Mouse (Mus musculus): ENCODE data around the gene Igsf9b. TPM values are rescaled to one million over a fixed set of nuclear protein-coding genes. Genes with fewer than 3 reads are reported as not detected.
A peak's percentile ranks its signal among the peaks of the same experiment; 100 is the strongest.

Igsf9b gene
- polyA plus RNA-seq, 1 experiment from 2014 or later: 9.9 TPM

- Histone ChIP-seq H3K27me3 (peaks cover 36% of the 10 kb centered on the region), H3K9ac (peak overlapping the region; percentile 63), H3K4me3 (replicated peaks) (peak overlapping the region; percentile 72), H3K36me3 (replicated peaks) (no peaks in the 10 kb centered on the region), H3K27ac (peak overlapping the region; percentile 66; the same call in 1 of the 2 replicates), H3K9me3 (no peaks in the 10 kb centered on the region), H3K4me2 (peak overlapping the region; percentile 84), H3K4me1 (peaks cover 57% of the 10 kb centered on the region)
- under 1% methylated on average over 68 of the region's 68 CpGs for WGBS
- ATAC-seq (ENCODE audit: low FRiP score): peak; percentile 18; the same call in 1 of the 2 replicates
These were observed 533 bp downstream of the Igsf9b start for GRCm38 (mm10) chr9:27299286-27300187.

- H3K27ac ChIP-seq: no peak overlapping the region
- peaks cover 61% of the 10 kb centered on the region for H3K4me1 ChIP-seq
- peak overlapping the region; percentile 84 for H3K4me2 ChIP-seq
- peaks cover 32% of the 10 kb centered on the region for H3K27me3 ChIP-seq
- H3K4me3 ChIP-seq (replicated peaks): peak overlapping the region; percentile 72
- H3K9ac ChIP-seq: peak overlapping the region; percentile 63
- H3K36me3 ChIP-seq (replicated peaks): no peaks in the 10 kb centered on the region
- WGBS: under 1% methylated on average over 32 of the region's 32 CpGs
- no peaks in the 10 kb centered on the region for H3K9me3 ChIP-seq
- no peak for ATAC-seq (ENCODE audit: low FRiP score)
These were observed 1.2 kb downstream of the Igsf9b start for GRCm38 (mm10) chr9:27300188-27300691.

- Histone ChIP-seq H3K9ac (peak overlapping the region; percentile 63), H3K9me3 (no peaks in the 10 kb centered on the region), H3K36me3 (replicated peaks) (no peaks in the 10 kb centered on the region), H3K4me1 (peaks cover 65% of the 10 kb centered on the region), H3K4me3 (replicated peaks) (peak overlapping the region; percentile 72), H3K27ac (no peak overlapping the region), H3K4me2 (peak overlapping the region; percentile 84), H3K27me3 (peaks cover 28% of the 10 kb centered on the region)
- 13% methylated on average over 4 of the region's 4 CpGs for WGBS
- no peak for ATAC-seq (ENCODE audit: low FRiP score)
These were observed 1.7 kb downstream of the Igsf9b start for GRCm38 (mm10) chr9:27300698-27301097.

GRCm38 (mm10) chr9:27301486-27301885 is 2.5 kb downstream of the Igsf9b start:
- Histone ChIP-seq H3K27me3 (peaks cover 26% of the 10 kb centered on the region), H3K9me3 (no peaks in the 10 kb centered on the region), H3K4me2 (peak overlapping the region; percentile 84), H3K27ac (no peak overlapping the region), H3K4me3 (replicated peaks) (no peak overlapping the region), H3K9ac (no peak overlapping the region), H3K4me1 (peaks cover 73% of the 10 kb centered on the region), H3K36me3 (replicated peaks) (no peaks in the 10 kb centered on the region)
- ATAC-seq (ENCODE audit: low FRiP score): no peak
- WGBS: 58% methylated on average over 5 of the region's 5 CpGs

- no peaks in the 10 kb centered on the region for H3K9me3 ChIP-seq
- H3K27me3 ChIP-seq: peaks cover 20% of the 10 kb centered on the region; the same call in 1 of the 2 replicates
- H3K4me1 ChIP-seq: peaks cover 81% of the 10 kb centered on the region
- H3K27ac ChIP-seq: no peak overlapping the region
- no peaks in the 10 kb centered on the region for H3K36me3 ChIP-seq (replicated peaks)
- H3K4me3 ChIP-seq (replicated peaks): no peak overlapping the region
- WGBS: 67% methylated on average over 5 of the region's 5 CpGs
- no peak overlapping the region for H3K9ac ChIP-seq
- no peak for ATAC-seq (ENCODE audit: low FRiP score)
- no peak overlapping the region for H3K4me2 ChIP-seq
These were observed 3.3 kb downstream of the Igsf9b start for GRCm38 (mm10) chr9:27302291-27302690.

GRCm38 (mm10) chr9:27303571-27304484 is 4.8 kb downstream of the Igsf9b start:
- ATAC-seq (ENCODE audit: low FRiP score): no peak
- Histone ChIP-seq H3K4me3 (replicated peaks) (no peak overlapping the region), H3K36me3 (replicated peaks) (no peaks in the 10 kb centered on the region), H3K4me2 (no peak overlapping the region), H3K4me1 (peaks cover 88% of the 10 kb centered on the region), H3K27me3 (peaks cover 12% of the 10 kb centered on the region; the same call in 1 of the 2 replicates), H3K27ac (0 out of 2 replicates have a peak overlapping the region, but pooled peaks have one; percentile 26), H3K9me3 (no peaks in the 10 kb centered on the region), H3K9ac (no peak overlapping the region)
- 69% methylated on average over 17 of the region's 17 CpGs for WGBS

- H3K4me3 ChIP-seq (replicated peaks): no peak overlapping the region
- H3K4me1 ChIP-seq: peaks cover 91% of the 10 kb centered on the region
- WGBS: 76% methylated on average over 5 of the region's 5 CpGs
- H3K27ac ChIP-seq: no peak overlapping the region
- peaks cover 12% of the 10 kb centered on the region; the same call in 1 of the 2 replicates for H3K27me3 ChIP-seq
- H3K9me3 ChIP-seq: no peaks in the 10 kb centered on the region
- H3K4me2 ChIP-seq: no peak overlapping the region
- no peak for ATAC-seq (ENCODE audit: low FRiP score)
- no peaks in the 10 kb centered on the region for H3K36me3 ChIP-seq (replicated peaks)
- H3K9ac ChIP-seq: no peak overlapping the region
These were observed 5.6 kb downstream of the Igsf9b start for GRCm38 (mm10) chr9:27304485-27305102.

- no peak overlapping the region for H3K4me2 ChIP-seq
- WGBS: 57% methylated on average over 3 of the region's 3 CpGs
- no peak overlapping the region for H3K9ac ChIP-seq
- H3K4me1 ChIP-seq: peaks cover 82% of the 10 kb centered on the region
- H3K27ac ChIP-seq: no peak overlapping the region
- no peaks in the 10 kb centered on the region for H3K9me3 ChIP-seq
- no peak overlapping the region for H3K4me3 ChIP-seq (replicated peaks)
- 0 out of 2 replicates have a peak, but pooled peaks cover 4% of the 10 kb centered on the region for H3K36me3 ChIP-seq (replicated peaks)
- peaks cover 6% of the 10 kb centered on the region; the same call in 1 of the 2 replicates for H3K27me3 ChIP-seq
- ATAC-seq (ENCODE audit: low FRiP score): no peak
These were observed 6.5 kb downstream of the Igsf9b start for GRCm38 (mm10) chr9:27305502-27305901.

GRCm38 (mm10) chr9:27306642-27307041 is 7.6 kb downstream of the Igsf9b start:
- H3K36me3 ChIP-seq (replicated peaks): peaks cover 10% of the 10 kb centered on the region
- peaks cover 4% of the 10 kb centered on the region; the same call in 1 of the 2 replicates for H3K27me3 ChIP-seq
- no peaks in the 10 kb centered on the region for H3K9me3 ChIP-seq
- peak overlapping the region; percentile 44 for H3K9ac ChIP-seq
- H3K4me2 ChIP-seq: no peak overlapping the region
- H3K4me3 ChIP-seq (replicated peaks): no peak overlapping the region
- peak overlapping the region; percentile 76 for H3K27ac ChIP-seq
- ATAC-seq (ENCODE audit: low FRiP score): no peak
- 25% methylated on average over 4 of the region's 4 CpGs for WGBS
- H3K4me1 ChIP-seq: peaks cover 71% of the 10 kb centered on the region

GRCm38 (mm10) chr9:27307265-27307664 is 8.3 kb downstream of the Igsf9b start:
- WGBS: 6% methylated on average over 3 of the region's 3 CpGs
- H3K9me3 ChIP-seq: no peaks in the 10 kb centered on the region
- no peak overlapping the region for H3K4me2 ChIP-seq
- peak overlapping the region; percentile 76 for H3K27ac ChIP-seq
- H3K4me3 ChIP-seq (replicated peaks): no peak overlapping the region
- no peaks in the 10 kb centered on the region; the same call in 1 of the 2 replicates for H3K27me3 ChIP-seq
- peaks cover 14% of the 10 kb centered on the region for H3K36me3 ChIP-seq (replicated peaks)
- H3K4me1 ChIP-seq: peaks cover 66% of the 10 kb centered on the region
- peak overlapping the region; percentile 44 for H3K9ac ChIP-seq
- ATAC-seq (ENCODE audit: low FRiP score): peak; percentile 59

- Histone ChIP-seq H3K4me2 (no peak overlapping the region), H3K9ac (no peak overlapping the region), H3K4me1 (peaks cover 58% of the 10 kb centered on the region), H3K27me3 (no peaks in the 10 kb centered on the region; the same call in 1 of the 2 replicates), H3K36me3 (replicated peaks) (peaks cover 14% of the 10 kb centered on the region), H3K9me3 (no peaks in the 10 kb centered on the region), H3K4me3 (replicated peaks) (no peak overlapping the region), H3K27ac (peak overlapping the region; percentile 76)
- peak; percentile 16; the same call in 1 of the 2 replicates for ATAC-seq (ENCODE audit: low FRiP score)
- WGBS: 37% methylated on average over 7 of the region's 7 CpGs
These were observed 9.0 kb downstream of the Igsf9b start for GRCm38 (mm10) chr9:27308045-27308444.

Measured in forebrain, embryonic 12.5 days (tissue).